Mouse (Mus musculus) kidney, adult 8-10 months (tissue): Measurements from ENCODE around the gene Tex37.

Experiments used
- DNase-seq, 2 experiments: peaks; one replicate each; pipeline ENCODE4 v3.0.0; 2022

Tex37 gene

GRCm38 (mm10) chr6:70918827-70919226 lies at the start of gene Tex37:
Gene Tex37, minus strand, starts transcription at chr6:70918927.
- DNase-seq = no peak

GRCm38 (mm10) chr6:70968291-70968690 lies 49.6 kb upstream of the Tex37 start:
- no peak for DNase-seq

GRCm38 (mm10) chr6:70967422-70967821 lies 48.7 kb upstream of the Tex37 start:
- DNase-seq = no peak

DNA sequence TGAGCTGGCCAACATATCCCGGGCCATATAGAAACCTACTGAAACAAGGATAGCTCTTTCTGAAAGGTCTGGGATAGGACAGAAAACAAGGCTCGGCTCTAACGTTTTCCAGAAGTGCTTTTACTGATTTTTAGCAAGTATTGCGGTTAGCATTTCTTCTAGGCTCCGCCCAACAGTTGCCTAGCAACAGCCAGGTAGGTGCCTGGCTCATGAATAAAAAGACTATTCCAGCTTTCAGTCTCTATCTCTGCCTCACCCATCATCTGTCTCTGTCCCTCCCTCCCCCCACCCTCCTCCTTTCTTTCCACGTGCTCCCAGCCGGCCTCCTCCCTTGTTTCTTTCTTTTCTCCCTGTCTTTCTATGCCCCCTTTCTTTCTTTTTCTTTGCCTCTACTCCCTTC lies 47.0 kb upstream of the Tex37 start:
- no peak for DNase-seq

- no peak for DNase-seq
These were observed 45.5 kb upstream of the Tex37 start for GRCm38 (mm10) chr6:70964116-70964830.

GRCm38 (mm10) chr6:70957341-70957940 lies 38.7 kb upstream of the Tex37 start:
- no peak for DNase-seq

DNA sequence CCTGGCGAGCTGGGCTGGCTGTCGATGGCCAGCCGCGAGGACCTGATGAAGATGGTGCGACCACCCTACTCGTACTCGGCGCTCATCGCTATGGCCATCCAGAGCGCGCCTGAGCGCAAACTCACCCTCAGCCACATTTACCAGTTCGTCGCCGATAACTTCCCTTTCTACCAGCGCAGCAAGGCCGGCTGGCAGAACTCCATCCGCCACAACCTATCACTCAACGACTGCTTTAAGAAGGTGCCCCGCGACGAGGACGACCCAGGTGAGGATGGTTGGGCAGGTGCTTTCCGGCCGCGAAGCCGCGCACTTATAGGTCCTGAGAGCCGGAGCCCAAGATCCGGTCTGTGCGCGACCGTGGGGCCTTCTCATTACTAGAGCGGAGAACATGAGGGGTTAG lies 38.2 kb upstream of the Tex37 start:
- DNase-seq = no peak

- peak; percentile 47 to 55 for DNase-seq
These were observed 37.7 kb upstream of the Tex37 start, which contains the start of gene Foxi3 for GRCm38 (mm10) chr6:70956285-70956912. Gene Foxi3, plus strand, starts transcription at chr6:70956531.

DNA sequence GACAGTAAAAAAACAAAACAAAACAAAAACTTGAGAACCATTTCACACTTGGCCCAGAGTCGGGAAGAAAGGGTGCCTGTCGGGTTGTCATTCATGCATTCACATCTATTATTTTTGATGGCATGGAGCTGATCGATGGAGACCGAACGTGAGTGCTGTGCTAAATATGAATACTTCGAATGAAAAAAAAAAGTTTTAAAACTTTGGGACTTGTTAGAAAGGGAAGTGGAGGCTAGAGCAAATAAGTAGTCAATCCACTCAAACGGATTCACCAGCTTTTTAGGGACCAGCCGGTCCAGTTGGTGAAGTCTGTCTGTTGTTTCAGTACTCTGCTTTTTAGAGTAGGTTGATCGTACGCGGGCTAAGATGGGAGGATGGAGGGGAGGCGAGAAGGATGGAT lies 37.1 kb upstream of the Tex37 start:
- no peak for DNase-seq

- DNase-seq = no peak
These were observed 36.6 kb upstream of the Tex37 start for GRCm38 (mm10) chr6:70955291-70955800.

- DNase-seq = peak; percentile 24 to 54
These were observed 35.3 kb upstream of the Tex37 start for GRCm38 (mm10) chr6:70954040-70954439.

DNA sequence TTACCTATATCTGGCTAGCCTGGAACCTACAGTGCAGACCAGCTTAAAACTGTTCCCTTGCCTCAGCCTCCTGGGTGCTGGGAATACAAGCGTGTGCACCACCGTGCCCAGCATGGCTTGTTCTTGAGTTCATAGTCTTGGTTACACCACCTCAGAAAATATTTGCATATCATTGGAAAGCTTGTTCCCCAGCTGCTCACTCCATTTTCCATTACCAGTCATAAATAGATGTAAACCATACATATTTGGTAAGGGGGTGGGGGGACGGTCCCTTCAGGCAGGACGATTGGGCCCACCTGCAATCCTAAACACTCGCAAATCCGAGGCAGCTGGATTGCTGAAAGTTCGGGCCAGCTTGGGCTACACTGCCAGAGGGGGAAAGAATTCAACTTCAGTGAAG lies 34.5 kb upstream of the Tex37 start:
- no peak for DNase-seq

GRCm38 (mm10) chr6:70931801-70932200 lies 13.1 kb upstream of the Tex37 start:
- DNase-seq = no peak

GRCm38 (mm10) chr6:70921274-70922074 lies 2.7 kb upstream of the Tex37 start:
- DNase-seq = peak; percentile 9 to 47

GRCm38 (mm10) chr6:70912396-70912765 lies 6.3 kb downstream of the Tex37 start:
- no peak for DNase-seq

- peak in 1 of 2 experiments; percentile 13 for DNase-seq
These were observed 6.9 kb downstream of the Tex37 start for GRCm38 (mm10) chr6:70911668-70912395.

- no peak for DNase-seq
These were observed 8.4 kb downstream of the Tex37 start for GRCm38 (mm10) chr6:70910285-70910684.

- DNase-seq = no peak
These were observed 9.2 kb downstream of the Tex37 start for GRCm38 (mm10) chr6:70909572-70909971.

DNA sequence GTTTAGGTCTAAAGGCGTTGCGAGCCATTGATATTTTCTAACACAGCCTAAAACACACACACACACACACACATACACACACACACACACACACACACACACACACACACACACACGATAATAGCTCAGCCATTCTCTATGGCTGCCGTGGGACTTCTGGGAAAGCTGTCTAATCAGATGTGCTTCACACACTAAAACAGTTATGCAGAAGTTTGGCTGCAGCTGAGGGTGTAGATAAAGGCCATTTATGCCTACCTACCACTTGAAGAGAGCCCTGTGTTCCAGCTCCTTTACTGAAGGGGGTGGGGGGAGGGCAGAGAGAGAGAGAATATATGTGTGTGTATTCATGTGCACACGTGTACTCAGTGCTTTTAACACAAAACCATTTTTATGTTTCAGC lies 15.0 kb downstream of the Tex37 start:
- DNase-seq = no peak

GRCm38 (mm10) chr6:70899594-70900003 lies 19.1 kb downstream of the Tex37 start:
- no peak for DNase-seq

- no peak for DNase-seq
These were observed 20.6 kb downstream of the Tex37 start for GRCm38 (mm10) chr6:70898166-70898565.

GRCm38 (mm10) chr6:70887993-70888392 lies 30.7 kb downstream of the Tex37 start:
- no peak for DNase-seq
